Mouse (Mus musculus): ENCODE measurements around the gene Hsd17b11.
"Not testable (repeated sequence)": the region's sequence is repeated elsewhere in the genome, so short reads cannot be mapped to it uniquely, and the experiment has no call there.

Hsd17b11 gene

GRCm38 (mm10) chr5:104035824-104036223, 14.1 kb upstream of the Hsd17b11 start:
- DNase-seq (ENCODE audit: low read depth, low spot score), result no peak

- no peak for DNase-seq (ENCODE audit: low read depth, low spot score)
Measured at GRCm38 (mm10) chr5:104035066-104035465, 13.3 kb upstream of the Hsd17b11 start.

GRCm38 (mm10) chr5:104032434-104033097, 10.8 kb upstream of the Hsd17b11 start:
- DNase-seq (ENCODE audit: low read depth, low spot score), result no peak

GRCm38 (mm10) chr5:104025245-104025854, 3.6 kb upstream of the Hsd17b11 start:
- DNase-seq (ENCODE audit: low read depth, low spot score), result no peak

- no peak for DNase-seq (ENCODE audit: low read depth, low spot score)
Measured at GRCm38 (mm10) chr5:104024762-104025161, 3.0 kb upstream of the Hsd17b11 start.

- not testable (repeated sequence) for DNase-seq (ENCODE audit: low read depth, low spot score)
Measured at GRCm38 (mm10) chr5:104024193-104024592, 2.5 kb upstream of the Hsd17b11 start.

- no peak for DNase-seq (ENCODE audit: low read depth, low spot score)
Measured at GRCm38 (mm10) chr5:104023289-104024020, 1.7 kb upstream of the Hsd17b11 start.

- DNase-seq (ENCODE audit: low read depth, low spot score), result no peak
Measured at GRCm38 (mm10) chr5:104022558-104022957, 839 bp upstream of the Hsd17b11 start.

GRCm38 (mm10) chr5:104011419-104011818, 10.3 kb downstream of the Hsd17b11 start:
- DNase-seq (ENCODE audit: low read depth, low spot score), result no peak

- DNase-seq (ENCODE audit: low read depth, low spot score), result no peak
Measured at GRCm38 (mm10) chr5:104010261-104010660, 11.5 kb downstream of the Hsd17b11 start.

- no peak for DNase-seq (ENCODE audit: low read depth, low spot score)
Measured at GRCm38 (mm10) chr5:104009421-104009820, 12.3 kb downstream of the Hsd17b11 start.

- no peak for DNase-seq (ENCODE audit: low read depth, low spot score)
Measured at GRCm38 (mm10) chr5:104007801-104008200, 13.9 kb downstream of the Hsd17b11 start.

- DNase-seq (ENCODE audit: low read depth, low spot score), result no peak
Measured at GRCm38 (mm10) chr5:104006811-104007210, 14.9 kb downstream of the Hsd17b11 start.

GRCm38 (mm10) chr5:104003955-104004354, 17.8 kb downstream of the Hsd17b11 start:
- DNase-seq (ENCODE audit: low read depth, low spot score), result no peak

- no peak for DNase-seq (ENCODE audit: low read depth, low spot score)
Measured at GRCm38 (mm10) chr5:104003256-104003931, 18.3 kb downstream of the Hsd17b11 start.

GRCm38 (mm10) chr5:104002549-104003255, 19.0 kb downstream of the Hsd17b11 start:
- no peak for DNase-seq (ENCODE audit: low read depth, low spot score)

- peak; percentile 57 for DNase-seq (ENCODE audit: low read depth, low spot score)
Measured at GRCm38 (mm10) chr5:103999738-104000137, 22.0 kb downstream of the Hsd17b11 start.

GRCm38 (mm10) chr5:103998739-103999138, 23.0 kb downstream of the Hsd17b11 start:
- DNase-seq (ENCODE audit: low read depth, low spot score), result no peak

GRCm38 (mm10) chr5:103995181-103995580, 26.5 kb downstream of the Hsd17b11 start:
- DNase-seq (ENCODE audit: low read depth, low spot score), result peak; percentile 42

- no peak for DNase-seq (ENCODE audit: low read depth, low spot score)
Measured at GRCm38 (mm10) chr5:103994669-103995068, 27.1 kb downstream of the Hsd17b11 start.

- DNase-seq (ENCODE audit: low read depth, low spot score), result no peak
Measured at GRCm38 (mm10) chr5:103993601-103994000, 28.1 kb downstream of the Hsd17b11 start.
